Mouse (Mus musculus): Measurements from ENCODE around the gene Mrpl52.

Gene Mrpl52

DNA sequence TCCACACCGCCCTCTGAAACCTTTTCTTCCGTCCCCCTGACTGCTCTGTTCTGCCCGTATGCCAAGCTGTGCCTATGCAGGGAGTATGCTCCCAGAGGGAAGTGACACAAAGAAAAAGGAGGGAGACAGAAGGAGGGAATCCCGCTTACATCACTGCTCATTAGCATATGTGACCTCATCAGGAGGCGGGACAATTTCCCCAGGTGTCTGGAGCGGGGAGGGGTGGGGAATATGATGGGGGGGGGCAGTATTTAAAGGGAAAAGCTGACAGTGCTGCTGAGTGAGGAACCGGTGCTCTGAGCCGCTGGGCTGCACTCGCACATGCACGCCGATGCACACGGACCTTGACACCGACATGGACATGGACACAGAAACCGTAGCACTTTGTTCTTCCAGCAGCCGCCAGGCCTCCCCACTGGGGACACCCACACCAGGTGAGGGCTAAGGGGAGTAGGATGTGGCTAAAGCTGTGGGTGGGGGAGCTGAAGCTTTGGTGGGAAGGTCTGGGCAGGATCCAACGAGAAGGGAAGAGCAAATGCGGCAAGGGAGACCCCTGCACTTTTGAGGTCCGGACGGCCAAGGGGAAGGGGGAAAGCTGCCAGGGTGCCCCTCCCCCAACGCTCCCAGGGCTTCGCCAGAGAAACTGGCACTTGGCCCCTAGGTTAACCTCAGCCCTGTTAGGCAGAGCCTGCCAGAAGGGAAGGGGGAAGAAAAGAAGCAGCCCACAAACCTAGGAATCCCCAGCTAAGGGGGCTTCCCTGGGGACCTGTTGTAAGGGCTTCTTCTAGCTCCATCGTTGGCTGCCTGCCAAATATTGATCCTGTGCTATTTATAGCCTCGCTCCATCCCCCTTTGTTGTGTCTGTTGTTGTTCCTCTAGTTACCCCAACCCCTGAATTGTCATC, 49.5 kb downstream of the Mrpl52 start, which contains the start of gene Rem2:
Gene Rem2 (plus strand): TSS at position 160 of the 904 bp plus-strand sequence.
- peak; percentile 84 to 92 for DNase-seq

DNA sequence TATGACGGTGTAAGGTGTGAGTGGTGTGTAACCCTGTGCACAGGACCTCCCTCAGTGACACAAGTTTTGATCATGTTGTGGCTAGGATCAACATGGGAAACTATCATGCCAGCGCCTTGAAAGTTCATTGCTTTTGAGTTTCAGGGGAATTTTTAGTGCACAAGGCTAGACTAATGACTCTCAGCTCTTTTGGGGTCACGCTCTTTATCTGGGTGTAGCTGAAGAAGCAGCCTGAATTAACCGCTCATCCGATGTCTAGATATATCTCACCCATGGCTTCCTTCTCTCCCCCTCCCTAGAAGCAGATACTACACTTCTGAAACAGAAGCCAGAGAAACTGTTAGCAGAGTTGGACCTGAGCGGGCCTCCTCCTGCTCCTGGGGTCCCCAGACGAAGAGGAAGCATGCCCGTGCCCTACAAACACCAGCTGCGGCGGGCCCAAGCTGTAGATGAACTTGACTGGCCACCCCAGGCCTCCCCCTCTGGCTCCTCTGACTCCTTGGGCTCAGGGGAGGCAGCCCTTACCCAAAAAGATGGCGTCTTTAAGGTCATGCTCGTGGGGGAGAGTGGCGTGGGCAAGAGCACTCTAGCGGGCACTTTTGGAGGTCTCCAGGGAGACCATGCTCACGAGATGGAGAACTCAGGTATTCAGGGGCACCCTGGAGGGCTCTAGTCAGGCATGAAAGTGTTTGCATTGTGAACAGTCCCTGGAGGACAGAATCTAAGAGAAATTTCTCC, 50.6 kb downstream of the Mrpl52 start:
- no peak for DNase-seq

Measured in cerebellum, adult 18-20 months (tissue).